Mouse (Mus musculus) lung, adult 2 months (tissue): ENCODE measurements around the gene Nectin4.

Experiments
- CTCF ChIP-seq: fragments of 200-500 bp; IDR thresholded peaks from 2 replicates; pipeline ENCODE4 v1.5.1; 2011; ENCODE audit warnings: mild to moderate bottlenecking, low read length, control low read depth; ENCODE audit not compliant: insufficient read depth
- POLR2A ChIP-seq: fragments of 200-500 bp; IDR thresholded peaks from 2 replicates; pipeline ENCODE4 v1.6.1; 2011; ENCODE audit warnings: low read depth, mild to moderate bottlenecking, control low read depth, low read length, borderline replicate concordance; ENCODE audit errors: extremely low read depth

GRCm38 (mm10) chr1:171360656-171361055 is 9.2 kb upstream of the Nectin4 start, which contains the start of gene Klhdc9:
- TF ChIP-seq CTCF (no peak), POLR2A (no peak)
